Mouse (Mus musculus): Measurements from ENCODE around the gene Rpl35a. TPM values are rescaled to one million over a fixed set of nuclear protein-coding genes. Genes with fewer than 3 reads are reported as not detected.

The Rpl35a gene
- polyA plus RNA-seq, 1 experiment from 2014 or later = 1,076 TPM

DNA sequence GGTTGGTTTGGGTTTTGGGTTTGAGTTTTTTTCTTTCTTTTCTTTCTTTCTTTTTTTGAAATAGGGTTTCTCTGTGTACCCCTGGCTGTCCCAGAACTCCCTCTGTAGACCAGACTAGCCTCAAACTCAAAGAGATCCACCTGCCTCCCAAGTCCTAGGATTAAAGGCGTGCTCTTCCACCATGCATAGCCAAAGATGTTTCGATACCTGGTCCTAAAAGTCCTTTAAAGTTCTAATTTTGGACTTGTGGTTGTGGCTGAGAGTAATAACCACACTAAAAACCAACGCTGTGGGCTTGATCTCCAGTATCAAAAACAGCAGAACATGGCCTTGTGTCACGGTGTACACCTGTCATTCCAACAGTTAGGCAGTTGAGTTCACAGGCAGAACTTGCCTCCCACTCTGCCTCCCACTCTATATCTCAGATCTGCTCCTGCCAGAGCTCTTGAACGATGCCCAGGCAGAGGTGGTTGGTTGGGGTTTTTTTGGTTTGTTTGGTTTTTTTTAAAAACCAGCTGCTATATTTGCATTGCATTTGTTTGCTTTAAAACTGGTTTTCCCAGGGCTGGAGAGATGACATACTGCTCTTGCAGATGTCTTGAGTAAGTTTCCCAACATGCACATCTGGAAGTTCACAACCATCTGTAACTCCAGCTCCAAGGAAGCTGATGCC lies 38.4 kb upstream of the Rpl35a start:
- no peak overlapping the region for H3K4me2 ChIP-seq (ENCODE audit: low read depth, severe bottlenecking)
- H3K9me3 ChIP-seq (ENCODE audit: control insufficient read depth, low read length) = no peaks in the 10 kb centered on the region
- H3K27me3 ChIP-seq (ENCODE audit: control insufficient read depth, insufficient read depth, low read length) = no peaks in the 10 kb centered on the region
- ATAC-seq (ENCODE audit: insufficient number of reproducible peaks, low FRiP score, low TSS enrichment, low read depth) (no peak), DNase-seq (ENCODE audit: low spot score) (no peak)
- no peaks in the 10 kb centered on the region for H3K4me1 ChIP-seq (ENCODE audit: control insufficient read depth, insufficient read depth, low read length)
- WGBS = 93% methylated on average over 5 of the region's 5 CpGs
- H3K27ac ChIP-seq (replicated peaks; ENCODE audit: low read depth, low read length) = no peak overlapping the region
- no peak overlapping the region for H3K4me3 ChIP-seq (ENCODE audit: low read depth, low read length)
- no peak overlapping the region for H3K9ac ChIP-seq (ENCODE audit: low read length)
- peaks cover 2% of the 10 kb centered on the region; the same call in 1 of the 2 replicates for H3K36me3 ChIP-seq (ENCODE audit: control insufficient read depth, insufficient read depth, low read length)

DNA sequence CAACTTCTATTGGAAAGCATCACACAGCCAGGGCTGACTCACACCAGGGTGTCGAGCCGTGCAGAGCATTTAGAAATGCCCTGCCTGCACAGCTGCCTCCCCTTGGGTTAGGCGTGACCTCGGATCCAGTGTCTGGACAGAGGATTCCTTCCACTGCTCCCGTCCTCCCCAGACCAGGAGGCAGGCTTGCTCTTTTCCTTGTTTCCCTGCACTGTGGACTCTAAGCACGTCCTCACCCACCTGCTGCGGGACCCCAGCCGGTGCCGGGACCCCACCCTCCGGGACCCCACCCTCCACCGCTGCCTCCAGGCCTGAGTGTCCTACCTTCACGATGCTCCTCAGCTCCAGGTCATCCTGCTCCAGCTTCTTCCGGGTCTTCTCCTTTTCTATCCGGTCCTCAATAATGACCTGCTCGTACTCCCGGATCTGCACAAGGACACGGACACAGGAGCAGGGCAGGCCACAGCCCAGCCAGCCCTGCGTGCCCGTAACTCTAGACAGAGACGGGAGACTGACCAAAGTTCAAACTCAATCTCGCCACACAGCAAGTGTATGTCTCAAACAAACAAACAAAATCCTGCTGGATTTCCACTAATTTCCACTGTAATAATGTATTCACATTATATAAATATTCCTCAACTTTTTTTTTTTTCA lies 37.0 kb upstream of the Rpl35a start:
- no peaks in the 10 kb centered on the region for H3K27me3 ChIP-seq (ENCODE audit: control insufficient read depth, insufficient read depth, low read length)
- DNase-seq (ENCODE audit: low spot score) (no peak), ATAC-seq (ENCODE audit: insufficient number of reproducible peaks, low FRiP score, low TSS enrichment, low read depth) (no peak)
- WGBS = 78% methylated on average over 21 of the region's 21 CpGs
- no peaks in the 10 kb centered on the region for H3K9me3 ChIP-seq (ENCODE audit: control insufficient read depth, low read length)
- no peak overlapping the region for H3K4me3 ChIP-seq (ENCODE audit: low read depth, low read length)
- no peaks in the 10 kb centered on the region for H3K36me3 ChIP-seq (ENCODE audit: control insufficient read depth, insufficient read depth, low read length)
- no peak overlapping the region for H3K27ac ChIP-seq (replicated peaks; ENCODE audit: low read depth, low read length)
- no peak overlapping the region for H3K4me2 ChIP-seq (ENCODE audit: low read depth, severe bottlenecking)
- no peaks in the 10 kb centered on the region for H3K4me1 ChIP-seq (ENCODE audit: control insufficient read depth, insufficient read depth, low read length)
- no peak overlapping the region for H3K9ac ChIP-seq (ENCODE audit: low read length)

- Histone ChIP-seq H3K27me3 (ENCODE audit: control insufficient read depth, insufficient read depth, low read length) (no peaks in the 10 kb centered on the region), H3K9ac (ENCODE audit: low read length) (no peak overlapping the region), H3K9me3 (ENCODE audit: control insufficient read depth, low read length) (no peaks in the 10 kb centered on the region), H3K36me3 (ENCODE audit: control insufficient read depth, insufficient read depth, low read length) (no peaks in the 10 kb centered on the region), H3K4me2 (ENCODE audit: low read depth, severe bottlenecking) (no peak overlapping the region), H3K4me1 (ENCODE audit: control insufficient read depth, insufficient read depth, low read length) (no peaks in the 10 kb centered on the region), H3K4me3 (ENCODE audit: low read depth, low read length) (no peak overlapping the region), H3K27ac (replicated peaks; ENCODE audit: low read depth, low read length) (no peak overlapping the region)
- DNase-seq (ENCODE audit: low spot score) (no peak), ATAC-seq (ENCODE audit: insufficient number of reproducible peaks, low FRiP score, low TSS enrichment, low read depth) (no peak)
- WGBS = 84% methylated on average over 3 of the region's 3 CpGs
Measured at GRCm38 (mm10) chr16:33021381-33021780, 34.9 kb upstream of the Rpl35a start.

- H3K9ac ChIP-seq (ENCODE audit: low read length) = no peak overlapping the region
- no peak overlapping the region for H3K4me3 ChIP-seq (ENCODE audit: low read depth, low read length)
- H3K27me3 ChIP-seq (ENCODE audit: control insufficient read depth, insufficient read depth, low read length) = no peaks in the 10 kb centered on the region
- no peak for ATAC-seq (ENCODE audit: insufficient number of reproducible peaks, low FRiP score, low TSS enrichment, low read depth)
- H3K27ac ChIP-seq (replicated peaks; ENCODE audit: low read depth, low read length) = no peak overlapping the region
- no peaks in the 10 kb centered on the region for H3K9me3 ChIP-seq (ENCODE audit: control insufficient read depth, low read length)
- H3K36me3 ChIP-seq (ENCODE audit: control insufficient read depth, insufficient read depth, low read length) = no peaks in the 10 kb centered on the region
- peak; percentile 93 for DNase-seq (ENCODE audit: low spot score)
- H3K4me1 ChIP-seq (ENCODE audit: control insufficient read depth, insufficient read depth, low read length) = no peaks in the 10 kb centered on the region
- 6% methylated on average over 4 of the region's 4 CpGs for WGBS
- no peak overlapping the region for H3K4me2 ChIP-seq (ENCODE audit: low read depth, severe bottlenecking)
Measured at GRCm38 (mm10) chr16:33023750-33024149, 32.5 kb upstream of the Rpl35a start.

- no peak for DNase-seq (ENCODE audit: low spot score)
- 78% methylated on average over 8 of the region's 8 CpGs for WGBS
- no peak overlapping the region for H3K27ac ChIP-seq (replicated peaks; ENCODE audit: low read depth, low read length)
- no peak for ATAC-seq (ENCODE audit: insufficient number of reproducible peaks, low FRiP score, low TSS enrichment, low read depth)
- no peak overlapping the region for H3K4me3 ChIP-seq (ENCODE audit: low read depth, low read length)
- H3K27me3 ChIP-seq (ENCODE audit: control insufficient read depth, insufficient read depth, low read length) = no peaks in the 10 kb centered on the region
- no peak overlapping the region for H3K9ac ChIP-seq (ENCODE audit: low read length)
- H3K36me3 ChIP-seq (ENCODE audit: control insufficient read depth, insufficient read depth, low read length) = no peaks in the 10 kb centered on the region
- no peaks in the 10 kb centered on the region for H3K4me1 ChIP-seq (ENCODE audit: control insufficient read depth, insufficient read depth, low read length)
- H3K9me3 ChIP-seq (ENCODE audit: control insufficient read depth, low read length) = no peaks in the 10 kb centered on the region
- H3K4me2 ChIP-seq (ENCODE audit: low read depth, severe bottlenecking) = no peak overlapping the region
Measured at GRCm38 (mm10) chr16:33024456-33025104, 31.7 kb upstream of the Rpl35a start.

DNA sequence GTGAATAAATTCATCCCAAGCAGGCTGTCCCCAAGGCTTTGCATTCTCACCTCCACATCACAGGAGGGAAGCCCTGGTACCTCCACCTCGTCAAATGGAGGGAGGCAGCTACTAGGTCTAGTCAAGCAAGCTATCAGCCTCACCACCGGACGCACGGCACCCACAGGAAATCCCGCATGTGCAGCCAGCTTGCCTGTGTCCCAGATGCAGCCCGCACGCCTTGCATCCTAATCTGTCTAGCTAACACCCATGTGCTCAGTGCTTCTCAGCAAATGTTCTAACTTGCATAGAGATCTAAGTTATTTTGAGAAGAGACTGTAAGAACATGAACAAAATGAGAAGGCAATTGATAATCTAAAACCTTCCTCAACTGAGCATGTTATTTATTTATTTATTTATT lies 29.9 kb upstream of the Rpl35a start:
- no peak overlapping the region for H3K4me2 ChIP-seq (ENCODE audit: low read depth, severe bottlenecking)
- H3K9ac ChIP-seq (ENCODE audit: low read length) = no peak overlapping the region
- H3K36me3 ChIP-seq (ENCODE audit: control insufficient read depth, insufficient read depth, low read length) = no peaks in the 10 kb centered on the region
- no peaks in the 10 kb centered on the region for H3K27me3 ChIP-seq (ENCODE audit: control insufficient read depth, insufficient read depth, low read length)
- no peak overlapping the region for H3K4me3 ChIP-seq (ENCODE audit: low read depth, low read length)
- DNase-seq (ENCODE audit: low spot score) (no peak), ATAC-seq (ENCODE audit: insufficient number of reproducible peaks, low FRiP score, low TSS enrichment, low read depth) (no peak)
- no peaks in the 10 kb centered on the region for H3K9me3 ChIP-seq (ENCODE audit: control insufficient read depth, low read length)
- no peak overlapping the region for H3K27ac ChIP-seq (replicated peaks; ENCODE audit: low read depth, low read length)
- no peaks in the 10 kb centered on the region for H3K4me1 ChIP-seq (ENCODE audit: control insufficient read depth, insufficient read depth, low read length)
- 84% methylated on average over 7 of the region's 7 CpGs for WGBS

DNA sequence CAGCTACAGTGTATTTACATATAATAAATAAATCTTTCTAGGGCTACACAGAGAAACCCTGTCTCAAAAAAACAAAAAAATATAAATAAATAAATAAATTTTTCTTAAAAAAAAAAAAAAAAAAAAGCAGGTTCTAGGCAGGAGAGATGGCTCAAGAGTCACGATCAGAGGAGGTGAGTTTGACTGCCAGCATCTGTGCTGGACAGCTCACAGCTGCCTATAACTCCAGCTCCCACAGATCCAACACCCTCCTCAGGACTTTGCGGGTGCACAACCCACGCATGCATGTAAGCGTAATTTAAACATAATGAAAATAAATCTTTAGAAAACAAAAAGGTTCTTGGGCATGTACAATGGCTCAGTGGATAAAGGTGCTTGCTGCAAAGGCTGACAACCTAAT lies 20.2 kb upstream of the Rpl35a start:
- Histone ChIP-seq H3K4me1 (ENCODE audit: control insufficient read depth, insufficient read depth, low read length) (no peaks in the 10 kb centered on the region), H3K9ac (ENCODE audit: low read length) (no peak overlapping the region), H3K9me3 (ENCODE audit: control insufficient read depth, low read length) (no peaks in the 10 kb centered on the region), H3K4me3 (ENCODE audit: low read depth, low read length) (no peak overlapping the region), H3K27ac (replicated peaks; ENCODE audit: low read depth, low read length) (no peak overlapping the region), H3K4me2 (ENCODE audit: low read depth, severe bottlenecking) (no peak overlapping the region), H3K27me3 (ENCODE audit: control insufficient read depth, insufficient read depth, low read length) (no peaks in the 10 kb centered on the region), H3K36me3 (ENCODE audit: control insufficient read depth, insufficient read depth, low read length) (no peaks in the 10 kb centered on the region)
- DNase-seq (ENCODE audit: low spot score) = no peak
- 0 out of 2 replicates have a peak, but pooled peaks have one; percentile 6 for ATAC-seq (ENCODE audit: insufficient number of reproducible peaks, low FRiP score, low TSS enrichment, low read depth)
- 76% methylated on average over 4 of the region's 4 CpGs for WGBS

DNA sequence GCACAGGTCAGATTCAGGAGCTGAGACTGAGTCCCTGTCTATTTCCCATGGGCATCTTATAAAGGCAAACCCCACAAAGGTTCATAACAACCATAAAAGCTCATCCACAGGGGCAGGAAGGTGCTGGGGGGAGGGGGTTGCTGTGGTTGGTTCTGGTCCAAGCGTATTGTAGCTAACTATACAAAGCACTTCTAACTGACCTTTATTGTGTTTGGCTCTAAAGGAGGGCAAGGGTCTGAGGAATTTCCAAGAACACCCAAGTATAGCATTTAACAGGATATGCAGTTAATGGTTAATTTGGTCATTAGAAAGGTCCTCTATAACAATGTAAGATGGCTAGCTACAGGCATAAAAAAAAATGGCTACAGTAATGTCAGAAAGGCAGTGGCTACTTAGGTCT lies 13.6 kb upstream of the Rpl35a start:
- Histone ChIP-seq H3K4me3 (ENCODE audit: low read depth, low read length) (no peak overlapping the region), H3K4me1 (ENCODE audit: control insufficient read depth, insufficient read depth, low read length) (no peaks in the 10 kb centered on the region), H3K4me2 (ENCODE audit: low read depth, severe bottlenecking) (no peak overlapping the region), H3K9me3 (ENCODE audit: control insufficient read depth, low read length) (no peaks in the 10 kb centered on the region), H3K27ac (replicated peaks; ENCODE audit: low read depth, low read length) (no peak overlapping the region), H3K36me3 (ENCODE audit: control insufficient read depth, insufficient read depth, low read length) (no peaks in the 10 kb centered on the region), H3K9ac (ENCODE audit: low read length) (no peak overlapping the region), H3K27me3 (ENCODE audit: control insufficient read depth, insufficient read depth, low read length) (no peaks in the 10 kb centered on the region)
- no peak for DNase-seq (ENCODE audit: low spot score)
- no peak for ATAC-seq (ENCODE audit: insufficient number of reproducible peaks, low FRiP score, low TSS enrichment, low read depth)
- 72% methylated on average over 1 of the region's 1 CpGs for WGBS
